Mouse (Mus musculus): ENCODE results near the gene Oxnad1. TPM values are rescaled to one million over a fixed set of nuclear protein-coding genes. Genes with fewer than 3 reads are reported as not detected.
"Not testable (repeated sequence)": the region's sequence is repeated elsewhere in the genome, so short reads cannot be mapped to it uniquely, and the experiment has no call there.

Oxnad1 gene
- polyA plus RNA-seq (2012; rRNA removed): 19.9 and 21.9 TPM in 2 replicates

DNA sequence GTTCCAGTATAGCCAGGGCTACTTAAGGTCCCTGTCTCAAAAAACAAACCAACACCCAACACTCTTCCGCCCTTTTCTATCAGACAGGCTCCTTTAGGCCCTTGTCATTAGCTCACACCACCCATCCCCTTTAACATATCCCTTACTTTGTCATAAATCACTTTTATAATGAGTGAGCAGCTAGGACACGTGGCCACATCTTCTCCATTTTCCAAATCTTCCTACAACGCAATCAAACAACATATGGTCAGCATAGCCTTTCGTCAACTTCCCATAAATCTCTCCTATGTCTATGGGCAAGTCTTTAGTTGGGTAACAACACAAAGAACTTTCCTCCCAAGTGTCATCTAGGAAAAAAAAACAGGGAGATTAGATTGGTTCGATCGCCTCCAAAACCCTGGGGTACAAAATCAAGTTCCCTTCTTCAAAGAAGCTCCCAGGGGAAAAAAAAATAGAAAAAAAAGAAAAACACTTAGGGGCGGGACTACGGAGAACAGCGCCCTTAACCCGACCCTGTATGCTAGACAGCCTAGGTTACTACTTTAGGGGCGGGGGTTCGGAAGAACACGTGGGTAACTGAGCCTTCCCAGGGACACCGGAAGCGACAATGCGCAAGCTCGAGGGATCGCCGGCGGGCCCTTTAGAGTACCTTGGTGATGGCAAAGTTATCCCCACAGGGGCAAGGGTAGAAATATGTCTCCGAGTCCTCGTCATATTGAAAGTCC lies at the start of gene Oxnad1:
Gene Oxnad1 (plus strand): TSS at position 614 of the 725 bp plus-strand sequence.
- no peak for DNase-seq (ENCODE audit: low spot score)

DNA sequence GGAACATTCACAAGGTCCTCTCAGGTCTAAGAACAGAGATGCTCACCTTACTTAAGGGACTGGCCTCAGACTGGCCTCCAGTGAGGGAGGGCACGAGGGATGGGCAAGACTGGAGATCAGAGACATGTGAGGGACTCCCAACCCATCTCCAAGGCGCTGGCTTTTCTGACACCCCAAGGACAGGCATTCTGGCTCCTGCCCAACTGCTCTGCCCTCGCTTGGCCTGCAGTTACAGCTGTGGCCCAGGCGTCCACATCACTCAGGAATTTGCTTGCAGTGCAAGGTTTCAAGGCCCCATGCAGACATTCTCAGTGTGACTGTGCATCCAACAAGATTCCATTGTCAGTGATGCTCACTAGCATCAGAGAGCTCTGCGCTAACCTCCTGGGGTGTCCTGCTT lies 48.7 kb upstream of the Oxnad1 start:
- no peak for DNase-seq (ENCODE audit: low spot score)

DNA sequence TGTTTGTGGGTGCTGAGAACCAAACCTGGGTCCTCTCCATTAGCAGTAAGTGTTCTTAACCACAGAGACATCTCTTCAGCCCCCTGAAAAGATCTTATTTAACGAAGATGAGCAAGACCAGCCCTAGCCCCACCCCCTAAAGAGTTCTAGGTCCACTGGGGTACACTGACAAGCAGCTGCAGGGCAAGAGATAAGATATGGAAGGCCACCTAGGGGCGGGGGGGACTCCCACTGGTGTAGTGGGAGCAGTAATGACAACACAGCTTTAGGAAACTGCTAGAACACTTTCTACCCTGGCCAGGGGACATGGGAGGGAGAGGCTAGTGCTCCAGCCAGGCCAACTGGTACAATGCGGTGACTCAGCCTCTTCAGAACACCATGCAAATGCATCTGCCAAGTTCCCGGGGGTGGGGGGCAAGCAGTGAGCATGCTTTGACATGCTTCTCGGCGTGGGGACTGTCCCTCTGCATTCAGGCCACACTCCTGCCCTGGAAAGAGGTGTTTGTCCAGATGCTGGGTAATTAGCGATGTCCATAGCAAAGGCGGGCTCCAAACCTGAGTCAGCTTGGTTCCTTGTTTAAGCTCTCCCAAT lies 47.4 kb upstream of the Oxnad1 start:
- no peak for DNase-seq (ENCODE audit: low spot score)

DNA sequence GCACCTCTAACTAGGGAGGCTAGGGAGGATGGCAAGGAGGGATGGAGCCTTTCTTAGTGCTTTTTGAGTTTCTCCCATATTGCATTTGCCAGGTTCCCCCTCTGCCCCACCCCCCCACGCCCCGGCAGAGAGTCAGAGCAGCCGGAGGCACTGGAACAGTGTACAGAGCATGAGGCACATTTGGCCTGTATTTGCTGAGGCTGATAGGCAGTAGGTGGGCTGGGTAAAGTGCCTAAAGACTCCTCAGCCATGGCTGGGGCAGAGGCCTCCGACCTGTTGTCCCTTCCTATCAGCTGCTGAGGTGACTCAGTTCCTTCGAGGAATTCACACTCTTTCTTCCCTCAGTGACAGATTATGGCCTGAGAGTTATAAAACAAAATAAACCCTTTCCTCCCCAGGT lies 43.1 kb upstream of the Oxnad1 start:
- DNase-seq (ENCODE audit: low spot score): no peak

DNA sequence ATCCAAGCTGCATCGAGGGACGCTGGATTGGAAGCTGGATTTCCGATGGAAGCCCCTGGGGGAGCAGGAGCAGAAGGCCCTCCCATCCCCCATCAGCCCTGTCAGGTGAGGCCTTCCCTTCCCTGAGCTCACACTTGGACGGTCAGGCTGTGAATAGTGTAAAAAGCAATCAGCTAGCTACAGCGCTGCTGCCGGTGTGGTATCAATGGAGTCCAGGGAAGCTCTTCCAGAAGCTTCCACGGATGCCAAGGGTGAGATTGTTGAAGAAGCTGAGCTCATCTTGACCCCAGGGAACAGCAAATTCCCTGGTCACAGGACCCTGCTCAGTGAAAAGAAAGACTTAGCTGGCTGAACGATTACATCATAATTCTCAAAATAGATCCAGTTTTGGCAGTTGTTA lies 38.8 kb upstream of the Oxnad1 start:
- DNase-seq (ENCODE audit: low spot score): no peak

DNA sequence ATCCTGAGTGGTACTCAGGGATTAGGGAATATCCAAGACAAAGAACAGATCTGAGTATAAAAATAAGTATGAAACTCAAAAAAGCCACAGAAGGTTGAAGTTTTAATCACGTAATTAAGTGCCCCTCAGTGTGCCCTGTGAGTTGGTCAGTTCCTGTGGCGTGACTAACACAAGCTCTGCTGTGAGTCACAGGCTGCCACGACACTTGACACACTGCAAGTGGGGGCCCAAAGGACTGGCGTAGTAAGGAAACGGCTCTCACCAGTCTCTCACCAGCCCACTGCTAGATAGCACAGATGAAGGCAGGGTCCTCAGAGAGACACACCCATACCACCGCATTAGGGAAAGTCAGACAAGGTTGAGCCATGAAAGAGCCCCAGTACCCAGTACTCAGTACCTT lies 35.0 kb upstream of the Oxnad1 start:
- DNase-seq (ENCODE audit: low spot score): no peak

DNA sequence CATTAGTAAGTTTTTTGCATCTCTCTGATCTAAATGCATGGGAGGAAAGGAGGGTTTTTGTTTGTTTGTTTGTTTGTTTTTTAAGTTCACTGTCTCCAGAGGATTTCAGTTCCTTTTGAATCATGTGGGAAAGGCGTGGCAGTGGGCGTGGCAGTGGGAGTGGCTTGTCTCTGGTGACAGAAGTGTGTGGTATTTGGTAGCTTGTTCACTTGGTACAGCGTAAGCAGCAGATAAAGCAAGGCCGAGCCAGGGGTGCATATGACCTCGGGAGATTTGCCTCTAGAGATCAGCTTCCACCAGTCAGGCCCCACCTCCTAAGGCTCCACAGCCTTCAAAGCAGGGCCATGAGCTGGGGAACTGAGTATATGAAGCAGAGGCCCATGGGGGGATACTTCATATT lies 31.3 kb upstream of the Oxnad1 start:
- no peak for DNase-seq (ENCODE audit: low spot score)

DNA sequence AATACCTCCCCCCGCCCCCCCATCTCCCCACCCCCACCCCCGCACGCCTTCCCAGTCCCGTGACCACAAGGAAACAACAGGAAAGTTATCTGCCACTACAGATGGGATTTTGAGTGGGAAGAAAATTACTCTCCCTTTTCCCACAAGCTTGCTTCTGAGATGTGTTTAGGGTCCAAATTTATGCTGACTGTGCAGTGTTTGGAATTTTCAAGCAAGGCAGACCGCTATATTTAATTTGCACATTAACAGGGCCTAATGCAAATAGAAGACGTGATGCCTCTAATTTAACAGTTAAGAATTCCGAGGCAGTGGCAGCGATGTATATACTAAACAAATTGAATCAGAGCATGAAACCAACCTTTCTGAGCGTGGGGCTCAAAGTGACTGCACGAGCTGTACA lies 30.4 kb upstream of the Oxnad1 start:
- no peak for DNase-seq (ENCODE audit: low spot score)

DNA sequence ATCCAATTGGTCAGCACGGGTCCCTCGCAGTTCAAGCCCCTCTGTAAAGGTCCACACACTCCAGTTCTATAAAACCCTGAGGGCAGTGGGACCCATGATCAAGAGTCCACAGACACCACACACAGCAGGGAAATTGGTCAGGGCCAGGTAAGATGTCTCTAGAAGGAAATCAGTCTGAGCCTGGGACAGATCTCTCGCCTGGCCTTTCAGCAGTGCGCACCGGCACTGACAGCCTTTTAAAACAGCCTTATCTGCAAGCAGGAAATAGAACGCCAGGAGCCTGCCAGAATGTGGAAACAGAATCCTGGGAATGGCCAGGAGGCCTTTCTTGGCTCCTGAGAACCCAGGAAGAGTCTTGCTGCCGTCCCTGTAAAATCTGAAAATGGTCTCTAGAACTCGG lies 29.4 kb upstream of the Oxnad1 start:
- no peak for DNase-seq (ENCODE audit: low spot score)

DNA sequence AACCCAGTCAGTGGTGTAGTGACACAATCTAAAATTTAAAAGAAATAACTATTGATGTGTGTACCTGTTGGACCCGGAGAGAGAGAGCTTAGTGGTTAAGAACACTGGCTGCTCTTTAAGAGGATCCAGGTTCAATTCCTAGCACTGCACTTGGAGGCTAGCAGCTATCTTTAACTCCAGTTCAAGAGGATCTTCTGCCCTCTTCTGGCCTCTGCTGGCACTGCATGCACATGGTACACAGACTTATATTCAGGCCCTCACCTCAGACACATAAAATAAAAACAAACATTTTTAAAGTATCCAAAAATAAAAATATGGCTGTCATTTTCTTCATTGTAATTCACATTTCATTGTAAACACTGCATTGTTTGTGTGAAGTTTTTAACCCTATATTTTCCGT lies 28.5 kb upstream of the Oxnad1 start:
- no peak for DNase-seq (ENCODE audit: low spot score)

DNA sequence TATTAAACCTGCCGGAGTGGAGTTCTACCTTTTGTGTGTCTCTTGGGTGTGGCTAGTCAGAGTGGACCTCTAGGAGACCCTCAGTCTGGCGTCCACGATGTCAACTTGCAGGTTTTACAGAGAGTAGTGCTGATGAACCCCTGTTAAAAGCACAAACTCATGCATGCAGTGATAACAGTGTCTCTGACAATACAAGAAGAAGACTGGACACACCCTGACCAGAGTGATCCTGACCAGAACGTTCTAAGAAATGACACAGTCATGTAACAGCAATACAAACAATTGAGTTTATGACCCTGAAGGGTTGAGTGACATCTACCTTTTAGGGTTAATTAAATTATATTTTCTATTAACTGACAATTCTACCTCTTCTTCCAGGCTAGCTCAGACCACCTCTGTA lies 27.5 kb upstream of the Oxnad1 start:
- no peak for DNase-seq (ENCODE audit: low spot score)

DNA sequence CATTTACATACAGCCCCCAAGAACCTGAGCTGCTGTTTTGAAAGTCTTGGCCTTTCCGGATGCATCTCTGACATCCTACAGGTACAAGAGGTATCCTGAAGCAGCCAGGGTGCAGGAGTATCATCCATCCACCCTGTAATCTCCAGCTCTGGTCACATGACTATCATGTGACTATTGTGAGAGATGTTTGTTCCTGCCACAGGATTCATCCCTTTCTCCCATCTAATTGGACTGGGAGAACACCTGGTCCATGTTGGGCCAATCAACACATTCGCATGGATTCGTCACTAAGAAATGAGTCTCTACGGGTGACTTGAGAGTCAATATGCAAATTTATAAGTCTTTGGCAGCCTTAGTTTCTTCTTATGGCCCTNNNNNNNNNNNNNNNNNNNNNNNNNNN lies 23.8 kb upstream of the Oxnad1 start:
- DNase-seq (ENCODE audit: low spot score): no peak

DNA sequence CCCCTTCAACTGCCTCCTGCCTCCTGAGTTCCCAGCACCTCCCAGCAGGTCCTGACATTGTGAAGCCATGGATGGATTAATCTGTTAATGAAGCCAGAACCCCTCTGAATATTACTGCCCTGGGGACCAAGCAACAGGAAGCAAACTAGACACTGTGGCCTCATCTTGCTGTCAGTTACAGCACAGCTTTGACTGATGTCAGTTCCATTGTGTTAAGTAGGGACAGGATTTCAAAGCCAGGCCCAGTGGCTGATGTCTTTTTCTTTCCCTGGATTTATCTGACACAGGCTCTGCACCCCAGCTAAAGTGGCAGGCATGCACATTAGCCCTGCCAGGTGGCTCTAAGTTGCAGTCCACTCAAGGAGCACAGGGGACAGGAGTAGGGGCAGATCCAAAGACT lies 12.4 kb upstream of the Oxnad1 start:
- no peak for DNase-seq (ENCODE audit: low spot score)

DNA sequence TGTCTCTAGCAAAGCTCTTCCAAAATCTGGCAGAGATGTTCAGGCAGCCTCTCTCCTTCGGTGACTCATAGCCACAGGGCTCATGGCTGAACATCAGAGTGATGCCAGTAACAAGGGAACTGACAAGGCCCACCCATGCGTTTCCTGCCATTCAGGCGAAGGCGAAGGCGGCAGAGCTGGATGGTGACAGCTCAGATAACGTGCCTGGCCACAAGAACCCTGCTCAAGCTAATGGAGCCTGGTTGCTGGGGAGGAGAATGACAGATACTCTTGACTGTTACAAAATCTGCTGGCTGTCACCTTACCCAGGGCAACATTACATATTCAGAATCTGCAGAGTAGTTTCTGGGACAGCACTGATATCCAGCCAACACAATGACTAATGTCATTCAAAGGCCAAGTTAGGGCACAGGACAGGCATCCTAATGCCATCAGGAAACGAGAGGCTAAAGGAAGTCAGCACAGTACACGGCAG lies 11.9 kb upstream of the Oxnad1 start:
- no peak for DNase-seq (ENCODE audit: low spot score)

DNA sequence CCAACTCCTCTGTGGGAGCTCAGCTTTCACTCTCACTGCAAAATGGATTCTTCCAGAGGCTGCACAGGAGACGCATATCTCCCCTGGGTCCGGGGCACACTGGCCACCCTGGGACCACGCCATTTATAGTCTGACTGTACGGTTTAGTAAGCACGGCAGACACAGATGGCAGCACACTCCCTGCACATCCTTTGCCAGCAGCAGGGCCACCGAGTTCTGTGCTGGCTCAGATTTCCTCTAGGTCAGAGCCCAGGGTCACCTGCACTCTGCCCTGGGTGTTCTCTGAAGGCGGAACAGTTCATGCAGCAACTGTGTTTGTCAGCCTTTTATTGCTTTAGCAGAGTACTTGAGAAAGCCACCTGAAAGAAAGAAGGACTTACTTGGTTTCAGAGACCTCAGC lies 11.3 kb upstream of the Oxnad1 start:
- DNase-seq (ENCODE audit: low spot score): no peak

DNA sequence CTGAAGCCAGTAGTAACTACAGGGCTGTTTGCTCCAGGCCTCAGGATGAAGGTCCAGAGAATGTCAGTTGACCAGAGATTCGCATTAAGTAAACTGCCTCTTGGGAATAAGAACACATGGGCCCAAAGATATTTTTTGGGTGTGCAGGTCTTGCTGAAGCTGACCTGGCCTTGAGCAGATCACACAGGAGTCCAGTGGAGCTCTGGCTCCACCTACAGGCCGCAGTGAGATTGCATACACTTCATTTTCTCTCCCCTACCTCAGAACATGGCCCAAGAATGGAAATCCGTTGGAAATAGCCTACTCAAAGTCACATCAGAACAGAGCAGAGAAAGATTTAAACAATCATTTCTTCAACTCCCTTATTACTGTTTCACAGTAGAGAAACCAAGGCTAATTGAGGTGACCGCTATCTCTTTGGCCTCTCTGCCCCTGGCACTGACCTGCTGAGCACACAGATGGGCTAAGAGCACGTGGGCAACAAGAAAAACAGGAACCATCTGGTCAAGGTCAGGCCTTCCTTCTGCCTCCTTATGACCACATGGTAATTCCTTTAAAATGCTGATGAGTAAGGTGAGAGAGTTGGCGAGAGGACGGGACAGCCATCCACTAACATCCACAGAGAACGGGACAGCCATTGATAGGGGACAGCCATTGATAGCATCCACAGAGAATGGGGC lies 8.1 kb upstream of the Oxnad1 start:
- peak; percentile 40 for DNase-seq (ENCODE audit: low spot score)

DNA sequence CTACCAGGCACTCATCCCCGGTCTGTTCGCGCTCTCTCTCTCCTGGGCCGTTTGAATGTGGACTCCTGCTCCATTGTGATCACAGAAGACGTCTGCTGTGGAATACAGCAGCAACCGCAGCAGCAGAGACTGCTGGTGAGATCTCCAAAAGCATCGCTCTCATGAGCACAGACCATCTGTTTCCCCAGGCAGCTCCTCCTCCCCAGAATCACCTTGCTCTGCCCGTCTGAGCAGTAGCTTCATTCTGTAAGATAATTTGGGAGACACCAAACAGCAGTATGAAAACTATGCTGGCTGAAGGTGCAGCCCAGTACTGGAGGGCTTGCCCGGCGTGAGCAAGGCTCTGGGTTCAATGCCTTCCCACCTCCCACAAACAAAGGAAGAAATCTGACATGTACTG lies 4.1 kb upstream of the Oxnad1 start:
- DNase-seq (ENCODE audit: low spot score): no peak

DNA sequence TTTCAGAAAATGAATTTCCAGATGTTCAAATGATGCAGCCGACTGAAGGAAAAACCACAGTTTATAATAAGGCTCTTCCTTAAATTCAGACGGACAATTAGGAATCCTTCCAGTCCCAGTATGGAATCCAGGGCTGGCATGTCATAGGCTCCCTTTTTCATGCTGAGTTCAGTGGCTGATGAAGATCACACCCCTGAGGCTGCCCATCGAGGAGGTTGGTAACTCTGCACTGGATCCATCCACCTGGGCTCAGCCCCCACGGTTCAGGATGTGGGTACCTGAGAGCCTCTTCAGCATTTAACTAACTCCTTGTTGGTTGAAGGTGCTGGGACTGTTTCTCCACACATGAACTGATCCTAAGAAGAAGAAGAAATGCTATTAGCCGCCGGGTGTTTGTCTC lies 2.3 kb upstream of the Oxnad1 start:
- DNase-seq (ENCODE audit: low spot score): no peak

DNA sequence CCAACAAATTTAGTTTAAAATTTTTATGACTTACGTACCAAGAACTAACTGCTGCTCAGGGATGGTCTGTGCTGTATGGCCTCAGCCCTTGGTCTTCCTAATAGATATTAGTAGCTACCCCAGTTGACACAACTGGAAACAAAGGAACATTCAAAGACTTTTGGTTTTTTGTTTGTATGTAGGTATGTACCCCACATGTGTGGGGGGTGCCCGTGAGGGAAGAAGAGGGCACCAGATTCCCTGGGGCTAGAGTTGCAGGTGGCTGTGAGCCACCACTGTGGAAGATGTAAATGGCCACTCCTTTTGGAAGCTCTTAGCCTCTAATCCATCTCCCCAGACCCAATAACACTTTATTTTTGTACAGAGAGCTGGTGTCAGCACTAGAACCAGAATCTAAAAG lies 1.7 kb upstream of the Oxnad1 start:
- DNase-seq (ENCODE audit: low spot score): no peak

DNA sequence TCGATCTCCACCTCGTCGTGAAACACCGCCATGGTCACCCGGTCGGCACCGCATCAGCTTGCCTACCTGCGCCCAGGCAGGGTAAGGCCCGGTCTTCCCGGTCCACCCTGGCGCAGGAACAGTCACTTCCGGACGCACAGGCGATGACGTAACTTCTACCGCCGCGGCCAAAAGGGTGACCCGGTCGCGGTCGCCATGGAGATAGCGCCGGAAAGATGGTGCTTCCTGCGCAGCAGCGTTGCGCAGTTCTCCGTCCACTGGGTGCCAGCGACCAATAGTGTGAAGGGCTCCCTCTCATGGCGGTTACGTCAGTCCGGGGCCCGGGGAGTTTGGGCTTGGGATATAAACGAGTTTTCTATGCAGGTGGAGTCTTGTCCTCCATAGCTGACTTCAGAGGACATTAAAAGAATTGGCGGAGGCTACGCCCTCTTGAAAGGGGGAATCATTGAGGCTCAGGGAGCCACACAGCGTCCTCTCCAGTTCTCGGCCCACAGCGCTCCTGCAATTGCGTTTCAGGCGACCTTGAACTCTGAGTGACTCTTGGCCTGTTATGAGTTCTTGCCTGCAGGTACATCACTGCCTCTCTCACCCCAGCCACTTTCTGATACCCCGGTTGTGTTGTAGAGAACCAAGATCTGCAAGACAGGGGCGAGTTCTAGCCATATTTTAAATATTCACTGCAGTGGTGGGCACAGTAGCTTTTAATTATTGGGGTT lies 470 bp downstream of the Oxnad1 start, which contains the start of gene Dph3:
Gene Dph3 (minus strand): TSS at position 244 of the 716 bp plus-strand sequence.
- peak; percentile 98 for DNase-seq (ENCODE audit: low spot score)

DNA sequence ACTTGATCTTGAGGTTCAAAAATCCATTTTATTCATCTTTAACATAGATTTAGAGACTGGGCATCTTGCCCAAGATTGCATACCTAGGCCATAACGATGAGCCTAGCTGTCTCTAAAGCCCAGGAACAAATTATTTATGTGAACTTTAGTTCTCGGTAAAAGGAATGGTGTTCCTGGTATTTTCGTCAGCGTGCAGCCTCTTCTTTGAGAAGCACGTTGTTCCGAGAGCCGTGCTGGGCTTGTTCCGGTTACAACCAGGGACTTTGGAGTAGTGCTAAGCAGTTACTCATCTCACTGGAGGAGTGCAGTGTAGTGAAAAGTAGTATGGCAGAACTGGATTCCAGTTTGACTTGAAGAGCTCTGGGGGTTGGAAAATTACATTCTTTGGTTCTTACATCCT lies 1.1 kb downstream of the Oxnad1 start:
- no peak for DNase-seq (ENCODE audit: low spot score)

DNA sequence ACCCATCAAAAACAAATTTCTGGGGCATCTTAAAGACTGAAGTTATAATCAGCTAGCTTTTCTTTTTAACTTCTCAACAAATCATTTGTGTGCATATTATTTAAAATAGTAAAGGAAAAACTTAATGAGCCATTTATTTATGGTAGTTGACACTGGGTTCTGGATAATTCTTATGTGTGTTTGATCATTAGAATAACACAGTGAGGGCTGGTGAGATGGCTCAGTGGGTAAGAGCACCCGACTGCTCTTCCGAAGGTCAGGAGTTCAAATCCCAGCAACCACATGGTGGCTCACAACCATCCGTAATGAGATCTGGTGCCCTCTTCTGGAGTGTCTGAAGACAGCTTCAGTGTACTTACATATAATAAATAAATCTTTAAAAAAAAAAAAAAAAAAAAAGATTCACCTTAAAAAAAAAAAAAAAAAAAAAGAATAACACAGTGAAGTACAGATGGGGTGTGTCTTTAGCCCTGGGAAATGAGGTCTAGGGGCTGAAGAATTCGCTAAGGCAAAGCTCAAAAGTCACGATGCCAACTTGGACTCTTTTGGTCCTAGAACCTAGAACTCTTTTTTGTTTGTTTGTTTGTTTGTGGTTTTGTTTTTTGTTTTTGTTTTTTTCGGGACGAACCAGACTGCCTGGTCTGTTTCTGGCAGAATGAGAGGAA lies 2.5 kb downstream of the Oxnad1 start:
- DNase-seq (ENCODE audit: low spot score): not testable (repeated sequence)

Measured in urinary bladder, adult 2 months (tissue).